Mouse (Mus musculus): ENCODE measurements around the gene Msrb2.

Msrb2 gene

GRCm38 (mm10) chr2:19371390-19372158 is at the start of gene Msrb2:
TSS of gene Msrb2 (plus strand) at chr2:19371440.
- peak; percentile 78 for DNase-seq (ENCODE audit: extremely low spot score, low spot score)

GRCm38 (mm10) chr2:19322448-19322847 is 48.8 kb upstream of the Msrb2 start:
- DNase-seq (ENCODE audit: extremely low spot score, low spot score) = no peak

- DNase-seq (ENCODE audit: extremely low spot score, low spot score) = no peak
Measured at GRCm38 (mm10) chr2:19326376-19326775, 44.9 kb upstream of the Msrb2 start.

DNA sequence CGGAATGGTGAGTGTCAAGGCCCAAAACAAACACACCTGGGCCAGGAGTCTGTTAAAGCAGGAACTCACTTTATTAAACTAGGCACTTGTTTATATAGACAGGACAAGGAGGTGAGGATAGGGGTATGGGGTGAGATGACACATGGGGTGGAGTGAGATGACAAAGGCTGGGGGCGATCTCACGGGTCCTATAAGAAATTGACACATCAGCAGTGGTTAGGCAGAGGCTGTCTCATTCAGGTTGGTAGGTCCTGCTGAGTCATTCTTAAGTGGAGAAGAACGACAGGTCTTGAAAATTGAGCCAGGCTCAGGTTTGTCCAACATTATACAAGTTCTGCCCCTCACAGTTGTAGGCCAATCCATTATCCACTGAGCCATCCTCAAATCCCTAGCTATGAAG is 43.4 kb upstream of the Msrb2 start:
- DNase-seq (ENCODE audit: extremely low spot score, low spot score) = no peak

GRCm38 (mm10) chr2:19343901-19344635 is 27.2 kb upstream of the Msrb2 start:
- DNase-seq (ENCODE audit: extremely low spot score, low spot score) = no peak

- DNase-seq (ENCODE audit: extremely low spot score, low spot score) = peak; percentile 82
Measured at GRCm38 (mm10) chr2:19344636-19345413, 26.4 kb upstream of the Msrb2 start.

DNA sequence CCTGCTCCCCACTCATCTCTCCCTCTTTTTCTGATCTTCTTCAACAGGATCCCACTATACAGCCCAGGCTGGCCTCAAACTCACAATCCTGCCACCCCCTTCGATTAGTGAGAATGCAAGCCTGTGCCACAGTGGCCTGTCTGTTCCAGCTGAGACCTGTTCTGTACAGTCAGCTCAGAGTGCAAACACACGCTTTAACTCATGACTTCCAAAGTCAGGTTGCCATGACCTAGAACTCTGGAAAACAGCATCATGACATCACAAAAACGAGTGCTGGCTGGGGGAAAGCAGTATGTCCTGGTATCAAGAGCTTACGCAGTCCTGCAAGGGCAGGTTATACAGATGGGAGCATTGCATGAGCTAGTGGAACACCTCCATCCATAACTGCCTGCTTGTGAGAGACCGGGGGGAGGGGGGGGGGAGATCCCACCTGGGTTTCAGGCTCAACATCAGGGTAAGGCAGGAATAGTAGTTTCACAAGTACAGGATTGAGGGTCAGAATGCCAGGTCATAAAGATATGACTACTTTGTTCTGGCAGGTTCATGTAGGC is 25.8 kb upstream of the Msrb2 start:
- no peak for DNase-seq (ENCODE audit: extremely low spot score, low spot score)

DNA sequence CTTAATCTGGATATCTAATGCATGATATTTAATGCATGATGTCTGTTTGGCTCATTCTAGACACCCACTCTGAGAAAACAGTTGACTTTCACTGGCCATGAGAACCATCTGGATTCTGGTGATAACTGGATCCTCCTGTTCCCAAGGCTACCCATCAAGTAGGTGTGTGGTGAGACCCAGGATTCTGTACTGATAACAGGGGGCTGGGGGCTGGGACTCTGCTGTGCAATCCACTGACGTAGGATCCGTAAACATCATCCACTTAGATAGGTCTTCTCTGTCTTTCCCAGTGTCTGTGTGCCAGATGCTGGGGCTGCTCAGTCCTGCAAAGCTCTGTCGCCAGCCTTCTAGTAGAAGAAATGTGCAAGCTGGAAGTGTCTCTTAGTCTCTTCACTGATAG is 22.8 kb upstream of the Msrb2 start:
- no peak for DNase-seq (ENCODE audit: extremely low spot score, low spot score)

DNA sequence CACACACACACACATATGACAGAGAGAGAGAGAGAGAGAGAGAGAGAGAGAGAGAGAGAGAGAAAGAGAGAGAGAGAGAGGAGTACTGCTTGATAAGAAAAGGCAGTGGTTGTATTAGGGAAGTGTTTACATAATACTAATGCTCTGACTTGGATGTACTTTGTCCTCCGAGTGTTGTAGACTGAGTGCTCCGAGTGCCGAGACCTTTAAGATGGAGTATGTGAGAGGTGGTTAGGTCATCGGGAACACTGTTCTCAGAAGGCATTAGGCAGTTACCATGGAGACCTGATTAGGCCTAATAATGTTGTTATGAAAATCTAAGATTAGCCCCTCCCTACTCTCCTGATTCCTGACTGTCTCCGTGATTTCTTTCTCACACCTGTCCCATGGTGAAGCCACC is 21.1 kb upstream of the Msrb2 start:
- DNase-seq (ENCODE audit: extremely low spot score, low spot score) = no peak

DNA sequence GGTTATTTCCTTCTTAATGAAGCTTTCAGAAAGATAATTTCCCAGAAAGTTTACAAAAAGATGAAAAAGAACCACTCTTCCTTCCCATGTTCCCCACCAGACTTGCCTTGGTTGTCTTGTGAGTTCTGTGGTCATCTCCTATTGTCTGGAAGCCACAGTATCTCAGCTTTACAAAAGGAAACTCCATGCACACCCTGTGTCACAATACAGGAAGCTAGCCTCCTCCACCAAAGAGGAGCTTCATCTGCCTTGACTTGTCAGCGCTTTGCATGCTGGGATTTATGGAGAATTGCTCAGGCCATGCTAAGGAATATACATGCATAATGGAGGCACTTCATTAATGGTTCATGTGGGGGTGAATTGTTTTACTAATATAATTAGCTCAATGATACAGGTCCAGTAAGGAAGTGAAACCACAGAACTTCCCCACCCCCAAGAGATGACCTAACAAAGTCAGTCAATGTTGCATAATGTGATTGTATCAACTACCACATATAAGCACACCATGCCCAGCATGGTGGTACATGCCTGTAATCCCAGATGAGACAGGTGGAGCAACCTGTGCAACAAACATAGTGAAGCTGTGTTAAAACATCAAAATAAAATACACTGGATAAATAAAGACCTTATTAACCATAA is 19.5 kb upstream of the Msrb2 start:
- no peak for DNase-seq (ENCODE audit: extremely low spot score, low spot score)

DNA sequence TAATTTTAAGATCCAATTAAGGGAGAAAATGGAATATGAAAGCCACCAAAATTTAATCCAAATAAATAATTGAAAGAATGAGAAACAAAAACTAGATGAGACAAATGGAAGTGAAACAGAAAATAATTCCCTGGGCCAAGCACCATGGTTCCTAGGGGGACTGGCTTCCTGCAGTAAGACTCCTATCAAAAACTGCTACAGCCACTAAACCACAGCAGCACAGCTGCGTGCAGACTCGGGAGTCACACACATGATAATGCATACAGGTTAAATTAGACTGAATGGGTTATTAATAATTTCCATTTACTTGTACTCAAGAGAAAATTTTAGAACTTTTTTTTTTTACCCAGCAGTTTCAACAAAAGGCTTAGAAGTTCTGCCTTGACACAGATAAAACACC is 18.1 kb upstream of the Msrb2 start:
- DNase-seq (ENCODE audit: extremely low spot score, low spot score) = no peak

GRCm38 (mm10) chr2:19362880-19363279 is 8.4 kb upstream of the Msrb2 start:
- DNase-seq (ENCODE audit: extremely low spot score, low spot score) = no peak

DNA sequence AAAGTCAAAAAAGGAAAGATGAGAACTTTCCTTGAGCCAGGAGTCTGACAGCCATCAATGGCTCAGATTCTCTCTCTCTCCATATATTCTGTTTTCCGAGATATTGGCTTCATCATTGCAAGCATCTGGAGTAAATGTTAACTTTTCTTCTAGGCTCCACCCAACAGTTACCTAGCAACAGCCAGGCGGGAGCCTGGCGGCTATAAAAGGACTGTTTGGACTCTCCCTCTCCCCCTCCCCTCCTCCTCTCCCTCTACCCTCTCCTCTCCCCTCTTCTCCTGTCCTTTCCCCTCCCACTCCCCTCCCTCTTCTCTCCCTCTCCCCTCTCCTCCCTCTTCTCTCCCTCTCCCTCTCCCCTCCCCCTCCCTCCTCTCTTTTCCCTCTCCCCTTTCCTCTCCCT is 4.8 kb upstream of the Msrb2 start:
- DNase-seq (ENCODE audit: extremely low spot score, low spot score) = no peak

GRCm38 (mm10) chr2:19367114-19367513 is 4.1 kb upstream of the Msrb2 start:
- DNase-seq (ENCODE audit: extremely low spot score, low spot score) = no peak

- DNase-seq (ENCODE audit: extremely low spot score, low spot score) = no peak
Measured at GRCm38 (mm10) chr2:19373695-19374094, 2.5 kb downstream of the Msrb2 start.

GRCm38 (mm10) chr2:19380446-19380950 is 9.3 kb downstream of the Msrb2 start:
- DNase-seq (ENCODE audit: extremely low spot score, low spot score) = no peak

GRCm38 (mm10) chr2:19380986-19381385 is 9.7 kb downstream of the Msrb2 start:
- no peak for DNase-seq (ENCODE audit: extremely low spot score, low spot score)

DNA sequence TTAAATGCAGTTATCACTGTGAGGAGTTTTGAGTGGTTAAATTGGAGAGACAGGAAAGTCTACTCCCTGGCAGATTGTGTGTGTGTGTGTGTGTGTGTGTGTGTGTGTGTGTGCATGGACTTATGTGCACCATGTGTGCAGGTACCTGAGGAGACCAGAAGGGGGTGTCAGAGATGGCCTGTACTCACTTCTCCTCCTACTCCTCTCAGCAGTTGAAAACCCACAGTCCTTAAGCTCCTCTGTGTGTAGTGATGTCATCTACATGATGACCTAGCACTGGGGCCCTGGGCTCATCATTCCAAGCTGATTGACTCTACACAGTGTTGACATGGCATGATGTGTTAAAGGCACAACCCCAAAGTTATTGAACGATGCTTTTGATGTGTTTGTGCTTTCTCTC is 11.0 kb downstream of the Msrb2 start:
- DNase-seq (ENCODE audit: extremely low spot score, low spot score) = no peak

GRCm38 (mm10) chr2:19383006-19383405 is 11.8 kb downstream of the Msrb2 start:
- no peak for DNase-seq (ENCODE audit: extremely low spot score, low spot score)

DNA sequence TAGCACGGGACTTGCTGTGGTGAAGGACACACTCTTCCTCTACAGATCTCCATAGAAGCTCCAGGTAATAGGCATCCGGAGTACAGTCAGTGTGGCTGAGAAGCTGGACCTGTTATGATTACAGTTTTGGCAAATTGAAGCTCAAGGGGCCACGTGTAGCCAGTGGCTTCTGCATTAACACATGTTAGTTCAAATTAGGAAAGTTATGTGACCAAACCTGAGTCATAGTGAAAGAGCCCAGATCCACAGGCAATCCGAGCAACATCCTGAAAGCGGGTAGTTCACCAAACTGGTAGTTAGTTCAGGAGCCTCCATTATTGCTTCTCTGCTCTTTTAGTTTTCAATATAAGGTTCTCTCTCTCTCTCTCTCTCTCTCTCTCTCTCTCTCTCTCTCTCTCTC is 14.5 kb downstream of the Msrb2 start:
- DNase-seq (ENCODE audit: extremely low spot score, low spot score) = no peak

All from neural tube, embryonic 10.5 days (tissue).